Mouse (Mus musculus) cerebellum, postnatal 36 days (tissue): ENCODE measurements around the gene Ppp1r1b.

ENCODE experiments used
- DNase-seq, 2 experiments: peaks; one replicate each; pipeline ENCODE4 v3.0.0; 2021 to 2022; ENCODE audit warnings: mixed read lengths in 2 of 2

Ppp1r1b gene

GRCm38 (mm10) chr11:98348083-98348961 lies at the start of gene Ppp1r1b:
Gene Ppp1r1b, plus strand, starts transcription at chr11:98348404.
- DNase-seq: peak; percentile 72 to 76

DNA sequence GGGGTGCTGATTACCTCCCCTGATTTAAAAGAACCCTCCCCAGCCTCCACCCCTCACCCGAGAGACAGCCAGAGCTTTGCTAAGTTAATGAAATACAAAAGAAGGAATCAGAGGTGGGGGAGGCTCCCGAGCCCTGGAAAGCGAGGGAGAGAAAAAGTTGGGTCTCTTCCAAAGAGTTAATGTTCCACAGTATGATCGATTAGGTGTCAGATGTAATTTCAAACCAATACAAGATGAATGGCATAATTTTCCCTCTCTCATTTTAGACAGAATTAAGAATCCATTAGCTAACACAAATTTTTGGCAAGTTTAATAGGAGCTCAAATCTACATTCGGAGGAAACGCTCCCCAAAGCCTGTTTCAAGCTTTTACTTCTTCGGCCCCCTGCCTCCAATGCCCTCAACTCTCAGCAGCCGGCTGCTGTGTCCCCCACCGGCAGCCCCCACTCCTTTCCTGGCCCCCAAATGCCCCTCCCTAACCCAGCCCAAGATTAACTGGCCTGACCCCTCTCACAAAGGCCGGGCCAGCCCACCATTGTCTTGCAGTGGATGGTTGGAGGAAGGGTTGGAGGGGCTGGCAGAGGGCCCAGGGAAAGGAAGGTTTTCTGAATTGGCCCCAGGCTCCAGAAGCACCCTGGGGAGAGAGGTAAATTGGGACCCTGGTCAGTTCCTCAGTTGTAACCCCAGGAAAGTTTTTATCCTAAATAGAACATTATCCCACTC lies 49.6 kb upstream of the Ppp1r1b start:
- no peak for DNase-seq

DNA sequence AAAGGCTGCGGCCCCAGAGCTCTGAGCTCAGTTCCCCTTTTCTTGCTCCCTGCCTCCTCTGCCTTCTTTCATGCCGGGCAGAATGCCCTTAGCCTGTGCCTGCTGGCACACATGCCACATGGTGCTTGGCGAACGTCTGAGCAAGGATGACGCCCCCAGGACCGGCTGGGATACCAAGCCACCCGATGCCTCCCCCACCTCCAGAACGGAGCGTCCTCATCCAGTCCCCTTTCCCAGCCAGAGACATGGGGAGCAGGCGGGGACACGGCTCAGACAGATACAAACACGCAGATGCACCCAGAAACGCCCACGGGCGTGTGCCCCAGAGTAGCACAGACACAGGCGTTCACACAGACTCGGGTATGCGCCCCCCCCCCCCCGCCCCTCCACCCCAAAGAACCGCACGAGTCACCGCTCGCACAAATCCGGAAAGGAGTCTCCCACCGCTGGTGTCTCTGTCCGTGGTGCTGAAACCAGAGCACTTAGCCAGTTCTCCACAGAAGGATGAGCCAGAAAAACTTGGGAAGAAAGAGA lies 34.3 kb upstream of the Ppp1r1b start:
- peak; percentile 52 to 58 for DNase-seq

GRCm38 (mm10) chr11:98317479-98317878 lies 30.7 kb upstream of the Ppp1r1b start:
- no peak for DNase-seq

DNA sequence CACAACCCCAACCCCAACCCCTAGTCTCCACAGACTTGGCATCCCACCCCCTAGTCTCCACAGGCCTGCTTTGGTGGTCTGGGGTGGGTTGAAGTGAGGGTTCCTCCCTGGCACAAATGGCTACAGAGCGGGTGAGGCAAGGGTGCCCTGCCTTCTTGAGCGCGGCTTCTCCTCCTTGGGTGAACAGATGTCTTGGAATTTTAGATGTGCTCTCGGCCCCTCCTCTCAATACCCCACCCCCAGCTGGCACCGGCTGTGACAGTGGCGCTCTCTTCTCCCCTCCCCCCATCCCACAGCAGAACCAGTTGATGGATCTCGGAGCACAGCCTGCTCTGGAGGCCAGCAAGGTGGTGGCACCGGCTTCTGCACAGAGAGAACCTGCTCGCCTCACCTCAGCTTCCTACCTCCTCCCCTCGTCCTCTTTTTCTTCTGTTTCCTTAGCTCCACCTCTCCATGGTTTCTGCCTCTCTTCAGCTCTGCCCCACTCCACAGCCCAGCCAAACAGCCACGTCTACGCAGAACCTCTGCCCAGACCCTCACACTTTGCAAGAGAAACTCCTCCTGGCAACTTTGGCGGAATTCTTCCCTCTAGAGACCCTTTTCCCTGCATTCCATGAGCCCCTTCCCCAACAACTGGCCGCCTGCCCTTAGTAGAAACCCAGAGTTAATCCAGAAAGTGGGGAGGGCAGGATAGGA lies 29.6 kb upstream of the Ppp1r1b start:
- no peak for DNase-seq

- peak; percentile 51 for DNase-seq
Observed at GRCm38 (mm10) chr11:98319120-98319519, 29.1 kb upstream of the Ppp1r1b start.

DNA sequence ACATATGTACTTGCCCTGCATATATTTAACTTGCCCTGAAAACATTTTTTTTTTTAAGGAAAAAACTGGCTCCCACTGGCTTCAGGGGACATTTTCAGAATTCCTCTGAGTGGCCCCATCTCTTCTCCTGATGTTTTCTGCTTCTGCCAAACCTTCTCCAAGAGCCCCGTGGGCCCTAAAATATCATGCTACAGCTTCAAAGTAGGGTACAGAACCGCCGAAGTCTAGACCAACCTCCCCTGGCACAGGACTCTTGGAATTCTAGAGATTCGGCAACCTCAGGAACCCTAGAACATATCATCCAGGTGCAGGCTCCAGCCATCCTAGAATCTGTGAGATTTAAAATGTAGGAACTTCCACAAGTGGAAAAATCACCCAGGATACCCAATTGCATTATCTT lies 28.7 kb upstream of the Ppp1r1b start:
- peak in 1 of 2 experiments; percentile 24 for DNase-seq

GRCm38 (mm10) chr11:98319944-98320343 lies 28.3 kb upstream of the Ppp1r1b start:
- peak in 1 of 2 experiments; percentile 30 for DNase-seq

GRCm38 (mm10) chr11:98320381-98320780 lies 27.8 kb upstream of the Ppp1r1b start:
- peak; percentile 52 to 69 for DNase-seq

- peak; percentile 47 to 50 for DNase-seq
Observed at GRCm38 (mm10) chr11:98320806-98321676, 27.2 kb upstream of the Ppp1r1b start.

DNA sequence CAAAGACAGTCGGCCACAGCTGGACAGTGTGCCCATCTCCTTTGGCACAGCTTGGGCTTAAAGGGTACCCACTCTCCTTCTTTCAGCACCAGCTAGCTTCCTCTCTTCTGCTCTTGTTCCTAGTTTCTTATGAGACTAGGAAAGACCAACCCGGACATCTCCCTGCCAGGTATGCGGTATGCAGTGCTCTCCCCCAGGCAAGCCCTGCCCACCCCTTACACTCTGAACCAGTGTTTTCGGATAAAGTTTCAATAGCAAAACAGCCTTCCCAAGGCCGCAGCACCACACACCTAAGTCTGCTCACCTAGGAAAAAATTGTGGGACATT lies 26.6 kb upstream of the Ppp1r1b start:
- no peak for DNase-seq

GRCm38 (mm10) chr11:98322159-98322558 lies 26.0 kb upstream of the Ppp1r1b start:
- no peak for DNase-seq

DNA sequence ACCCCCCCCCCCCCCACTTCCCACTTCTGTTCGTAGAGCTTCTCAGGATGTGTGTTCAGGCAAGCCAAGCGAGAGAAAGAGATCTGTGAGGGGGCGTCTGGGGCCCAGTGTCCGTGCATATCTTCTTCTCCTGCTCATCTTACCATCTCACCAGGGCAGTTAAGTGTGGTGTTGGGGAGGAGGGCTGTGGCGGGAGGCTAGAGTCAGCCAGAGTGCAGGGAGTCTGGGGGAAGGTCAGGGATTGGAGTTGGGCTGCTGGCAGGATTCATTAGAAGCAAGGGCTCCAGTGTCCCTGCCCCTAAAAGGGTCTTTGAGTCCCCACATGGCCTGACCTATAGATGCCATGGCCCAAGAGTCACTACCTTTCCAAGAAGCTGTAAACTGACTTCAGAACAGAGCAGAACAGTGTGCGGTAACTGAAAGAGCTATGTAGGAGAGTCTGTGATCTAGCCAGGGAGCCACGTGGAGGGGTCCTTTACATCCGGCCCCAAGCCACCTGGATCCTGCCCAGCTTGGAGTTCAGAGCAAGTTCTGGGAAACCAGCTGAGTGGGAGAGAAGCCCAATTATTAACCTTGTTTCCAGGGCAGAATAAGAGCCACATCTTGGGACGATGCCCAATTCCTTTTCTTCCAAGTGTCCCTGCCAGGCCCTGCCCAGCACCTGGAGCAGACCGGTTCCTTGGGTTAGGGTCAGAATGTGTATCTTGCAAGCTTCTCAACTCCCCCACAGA lies 24.9 kb upstream of the Ppp1r1b start:
- DNase-seq: peak in 1 of 2 experiments; percentile 40

- DNase-seq: peak in 1 of 2 experiments; percentile 31
Observed at GRCm38 (mm10) chr11:98323933-98324332, 24.3 kb upstream of the Ppp1r1b start.

- DNase-seq: peak in 1 of 2 experiments; percentile 32
Observed at GRCm38 (mm10) chr11:98325191-98325820, 22.9 kb upstream of the Ppp1r1b start.

DNA sequence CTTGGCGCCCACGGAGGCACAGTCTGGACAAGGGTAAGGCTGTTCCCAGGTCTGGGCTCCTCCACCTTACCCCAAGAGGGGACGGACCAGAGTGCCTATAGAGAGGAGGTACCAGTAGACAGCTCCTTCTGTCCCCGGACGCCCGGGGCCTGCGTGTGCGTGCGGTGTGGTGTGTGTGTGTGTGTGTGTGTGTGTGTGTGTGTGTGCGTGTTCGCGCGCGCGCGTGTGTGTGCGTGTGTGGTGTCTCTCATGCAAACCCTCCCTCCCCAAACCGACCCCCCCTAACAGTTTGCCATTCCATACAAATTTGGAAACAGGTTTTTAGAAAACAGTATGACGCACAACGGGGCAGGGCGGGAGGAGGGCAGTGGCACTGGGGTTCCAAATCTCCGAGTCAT lies 22.4 kb upstream of the Ppp1r1b start:
- peak in 1 of 2 experiments; percentile 34 for DNase-seq

- no peak for DNase-seq
Observed at GRCm38 (mm10) chr11:98326741-98327135, 21.5 kb upstream of the Ppp1r1b start.

- peak in 1 of 2 experiments; percentile 56 for DNase-seq
Observed at GRCm38 (mm10) chr11:98327136-98328030, 20.8 kb upstream of the Ppp1r1b start.

- peak in 1 of 2 experiments; percentile 69 for DNase-seq
Observed at GRCm38 (mm10) chr11:98328031-98328370, 20.2 kb upstream of the Ppp1r1b start.
